Mouse (Mus musculus): ENCODE measurements around the gene Trim75. TPM values are rescaled to one million over a fixed set of nuclear protein-coding genes. Genes with fewer than 3 reads are reported as not detected.

Gene Trim75
- polyA plus RNA-seq, 1 experiment from 2014 or later = not detected

DNA sequence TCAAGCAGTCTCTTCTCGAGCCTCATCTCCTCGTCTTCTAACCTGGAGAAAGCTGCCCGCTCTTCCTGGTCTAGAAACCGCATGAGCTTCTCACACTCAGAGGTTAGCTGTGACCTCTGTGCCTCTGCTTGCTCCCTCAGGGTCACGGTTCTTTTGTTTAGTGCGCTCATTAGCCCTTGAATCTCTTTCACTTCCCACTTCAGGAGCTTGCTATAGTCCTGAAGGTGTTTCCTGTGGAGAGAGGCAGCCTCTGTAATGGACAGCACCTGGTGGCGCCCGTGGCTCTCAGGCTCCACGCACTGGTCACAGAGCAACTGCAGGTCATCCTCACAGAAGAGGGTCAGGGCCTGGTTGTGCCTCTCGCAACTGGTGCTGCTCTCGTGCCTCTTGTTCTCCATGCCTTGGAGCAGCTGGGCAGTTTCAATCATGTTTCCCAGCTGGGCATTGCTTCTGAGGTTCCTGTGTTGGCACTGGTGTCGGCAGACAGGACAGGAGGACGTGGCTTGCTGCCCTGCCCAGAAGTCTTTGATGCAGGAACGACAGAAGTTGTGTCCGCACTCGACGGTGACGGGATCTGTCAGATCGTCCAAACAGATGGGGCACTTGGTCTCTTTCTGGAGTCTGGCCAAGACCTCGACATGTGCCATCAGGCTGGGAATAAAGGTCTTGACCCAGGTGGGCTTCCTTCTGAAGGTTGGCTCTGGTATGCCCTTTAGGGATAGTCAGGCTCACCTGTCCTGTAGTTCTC is 4.3 kb downstream of the Trim75 start:
- Histone ChIP-seq H3K4me1 (no peaks in the 10 kb centered on the region), H3K27ac (no peak overlapping the region), H3K4me3 (no peak overlapping the region), H3K27me3 (no peaks in the 10 kb centered on the region), H3K9ac (no peak overlapping the region), H3K4me2 (replicated peaks) (no peak overlapping the region), H3K36me3 (no peaks in the 10 kb centered on the region), H3K9me3 (replicated peaks) (no peaks in the 10 kb centered on the region)
- 72% methylated on average over 20 of the region's 20 CpGs for WGBS
- ATAC-seq (ENCODE audit: low FRiP score) = no peak

DNA sequence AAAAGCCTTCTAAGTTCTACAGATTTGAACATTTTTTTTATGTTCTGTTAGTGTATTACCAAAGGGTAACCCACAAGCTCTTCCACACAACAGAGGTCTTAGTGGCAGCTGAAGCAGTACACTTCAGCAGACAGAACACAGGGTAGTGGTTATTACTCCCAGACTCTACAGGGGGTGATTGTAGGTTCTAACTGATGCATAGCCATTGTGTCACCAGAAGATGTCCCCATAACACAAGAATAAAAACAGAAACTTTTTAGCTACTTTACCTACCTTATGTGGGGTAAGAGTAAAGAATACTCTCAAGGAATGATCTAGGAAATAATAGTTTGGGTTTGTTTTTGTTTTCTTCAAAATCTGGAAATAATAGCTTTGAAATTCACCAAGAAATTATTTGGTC is 24.8 kb downstream of the Trim75 start:
- H3K36me3 ChIP-seq = peaks cover 9% of the 10 kb centered on the region
- ATAC-seq (ENCODE audit: low FRiP score) = no peak
- no peak overlapping the region for H3K4me3 ChIP-seq
- H3K27ac ChIP-seq = no peak overlapping the region
- H3K27me3 ChIP-seq = no peaks in the 10 kb centered on the region
- no peaks in the 10 kb centered on the region for H3K4me1 ChIP-seq
- 0 out of 2 replicates have a peak, but pooled peaks cover 2% of the 10 kb centered on the region for H3K9me3 ChIP-seq (replicated peaks)
- no peak overlapping the region for H3K9ac ChIP-seq
- H3K4me2 ChIP-seq (replicated peaks) = no peak overlapping the region

GRCm38 (mm10) chr8:64959025-64959424 is 28.6 kb downstream of the Trim75 start:
- no peaks in the 10 kb centered on the region for H3K27me3 ChIP-seq
- 85% methylated on average over 9 of the region's 9 CpGs for WGBS
- no peak overlapping the region for H3K9ac ChIP-seq
- H3K4me3 ChIP-seq = no peak overlapping the region
- 0 out of 2 replicates have a peak, but pooled peaks cover 2% of the 10 kb centered on the region for H3K9me3 ChIP-seq (replicated peaks)
- no peak for ATAC-seq (ENCODE audit: low FRiP score)
- no peak overlapping the region for H3K4me2 ChIP-seq (replicated peaks)
- no peaks in the 10 kb centered on the region for H3K4me1 ChIP-seq
- no peak overlapping the region for H3K27ac ChIP-seq
- H3K36me3 ChIP-seq = peaks cover 9% of the 10 kb centered on the region

DNA sequence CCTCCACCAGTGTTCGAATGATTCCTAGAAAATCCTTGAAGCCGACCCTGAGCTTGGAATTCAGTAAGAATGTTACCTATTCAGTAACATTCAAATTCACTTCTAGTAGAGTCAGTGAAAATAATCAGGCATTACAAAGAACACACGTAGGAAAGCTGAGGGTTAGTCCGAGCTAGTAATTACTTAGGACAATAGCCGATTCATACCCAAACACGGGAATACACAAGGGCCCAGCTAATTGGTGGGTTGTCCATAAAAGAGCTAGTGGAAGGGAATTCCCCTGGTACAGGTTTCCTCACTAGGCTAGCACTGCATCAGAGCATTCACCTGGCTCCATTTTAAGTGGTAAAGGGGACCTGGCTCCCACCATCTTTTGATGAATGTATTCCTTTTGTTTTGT is 35.5 kb downstream of the Trim75 start:
- Histone ChIP-seq H3K27ac (no peak overlapping the region), H3K4me2 (replicated peaks) (no peak overlapping the region), H3K9me3 (replicated peaks) (no peaks in the 10 kb centered on the region), H3K4me1 (no peaks in the 10 kb centered on the region), H3K4me3 (no peak overlapping the region), H3K9ac (no peak overlapping the region), H3K27me3 (no peaks in the 10 kb centered on the region), H3K36me3 (no peaks in the 10 kb centered on the region)
- WGBS = 85% methylated on average over 6 of the region's 6 CpGs
- no peak for ATAC-seq (ENCODE audit: low FRiP score)

DNA sequence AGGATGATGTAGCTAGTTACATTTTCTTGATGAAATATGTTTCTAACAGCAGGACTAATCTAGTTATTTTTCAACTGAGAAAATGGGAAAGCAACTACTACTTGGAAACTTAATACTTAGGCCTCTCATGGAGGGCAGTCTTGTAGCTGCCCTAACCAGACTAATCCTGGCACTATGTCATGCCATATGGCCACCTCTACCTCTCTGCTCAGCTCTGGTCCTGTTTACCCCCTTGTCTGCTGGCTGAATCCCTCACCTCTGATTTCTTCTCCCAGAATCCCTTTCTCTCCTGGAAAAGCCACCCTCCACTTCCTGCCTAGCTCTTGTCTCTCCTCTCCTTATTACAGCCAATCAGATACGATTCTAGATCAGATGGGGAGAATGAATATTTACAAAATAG is 39.3 kb downstream of the Trim75 start:
- Histone ChIP-seq H3K36me3 (no peaks in the 10 kb centered on the region), H3K27ac (no peak overlapping the region), H3K9me3 (replicated peaks) (no peaks in the 10 kb centered on the region), H3K27me3 (no peaks in the 10 kb centered on the region; the same call in 1 of the 2 replicates), H3K9ac (no peak overlapping the region), H3K4me2 (replicated peaks) (peak overlapping the region; percentile 57; the same call in 1 of the 2 replicates), H3K4me1 (no peaks in the 10 kb centered on the region), H3K4me3 (no peak overlapping the region)
- ATAC-seq (ENCODE audit: low FRiP score) = no peak
- 95% methylated on average over 1 of the region's 1 CpGs for whole genome bisulfite sequencing

DNA sequence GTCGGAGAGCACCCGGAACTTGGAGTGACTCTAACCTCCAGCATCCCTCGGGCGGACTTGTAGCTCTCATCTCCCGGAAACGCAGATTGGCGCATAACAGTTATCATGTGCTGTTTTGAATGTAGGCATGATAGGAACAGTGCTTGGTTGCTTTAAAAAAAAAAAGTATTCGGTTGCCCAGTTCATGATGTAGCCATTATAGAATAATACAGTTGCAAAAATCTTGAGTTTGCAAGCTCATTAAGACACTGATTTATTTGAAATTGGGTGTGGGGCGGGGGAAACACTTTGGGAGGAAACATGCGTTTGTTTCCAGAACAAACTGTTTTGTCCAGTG is 40.0 kb downstream of the Trim75 start:
- no peaks in the 10 kb centered on the region for H3K36me3 ChIP-seq
- H3K4me3 ChIP-seq = peak overlapping the region; percentile 79
- H3K4me2 ChIP-seq (replicated peaks) = peak overlapping the region; percentile 57
- peak overlapping the region; percentile 65 for H3K9ac ChIP-seq
- H3K27me3 ChIP-seq = no peaks in the 10 kb centered on the region; the same call in 1 of the 2 replicates
- H3K4me1 ChIP-seq = peaks cover 3% of the 10 kb centered on the region; the same call in 1 of the 2 replicates
- ATAC-seq (ENCODE audit: low FRiP score) = no peak
- peak overlapping the region; percentile 70 for H3K27ac ChIP-seq
- no peaks in the 10 kb centered on the region for H3K9me3 ChIP-seq (replicated peaks)
- WGBS = 12% methylated on average over 10 of the region's 10 CpGs

DNA sequence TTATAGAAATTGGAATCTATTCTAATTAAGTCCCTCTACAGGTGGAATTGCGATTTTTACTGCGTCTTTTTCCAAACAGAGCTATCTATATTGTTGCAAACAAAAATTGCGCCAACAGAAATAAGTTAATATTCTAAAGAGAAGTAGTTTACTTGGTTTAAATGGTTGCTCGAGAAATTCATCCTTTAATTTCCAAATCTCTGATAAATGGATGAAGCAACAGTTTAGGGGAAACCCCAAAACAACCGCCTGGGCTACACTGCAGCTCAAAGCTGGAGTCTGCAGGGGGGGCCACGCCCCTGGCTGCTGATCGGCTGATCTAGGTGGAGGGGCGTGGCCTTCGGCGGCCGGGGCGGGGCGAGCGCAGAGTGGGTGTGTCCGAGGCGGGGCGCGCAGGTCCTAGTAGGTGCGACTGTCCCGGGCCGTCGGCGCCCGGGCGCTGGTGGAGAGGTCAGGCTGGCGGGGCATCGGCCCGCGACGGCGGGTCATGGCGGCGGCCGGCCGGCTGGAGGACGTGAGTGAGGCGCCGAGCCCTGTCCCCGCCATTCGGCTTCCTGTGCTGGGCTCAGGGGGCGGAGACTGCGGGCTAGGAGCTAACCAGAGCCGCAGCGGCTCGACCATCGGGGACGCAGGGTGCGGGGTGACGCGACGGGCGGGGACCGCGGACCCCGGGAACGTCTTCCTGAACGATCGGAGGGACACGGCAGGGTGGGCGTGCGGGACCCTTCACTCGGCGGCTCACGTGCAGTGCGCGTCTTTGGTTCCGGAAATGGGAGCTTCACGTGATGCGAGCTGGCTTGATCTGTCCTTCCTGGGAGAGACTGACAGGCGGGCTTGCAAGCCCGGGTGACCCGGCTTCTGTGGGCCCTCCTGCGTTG is 40.6 kb downstream of the Trim75 start, which contains the start of gene Tmem192:
Gene Tmem192 (plus strand): TSS at position 366 of the 878 bp plus-strand sequence.
- Histone ChIP-seq H3K9ac (peak within 1 kb of the TSS; percentile 65), H3K36me3 (no peaks in the 10 kb centered on the region), H3K27me3 (no peaks in the 10 kb centered on the region; the same call in 1 of the 2 replicates), H3K4me2 (replicated peaks) (peak within 1 kb of the TSS; percentile 57), H3K4me3 (peak within 1 kb of the TSS; percentile 79), H3K9me3 (replicated peaks) (no peaks in the 10 kb centered on the region), H3K4me1 (peaks cover 6% of the 10 kb centered on the region; the same call in 1 of the 2 replicates), H3K27ac (peak within 1 kb of the TSS; percentile 70)
- 2% methylated on average over 68 of the region's 73 CpGs for WGBS
- peak; percentile 96 for ATAC-seq (ENCODE audit: low FRiP score)

- no peak overlapping the region for H3K27ac ChIP-seq
- H3K4me1 ChIP-seq = peaks cover 6% of the 10 kb centered on the region; the same call in 1 of the 2 replicates
- H3K36me3 ChIP-seq = no peaks in the 10 kb centered on the region
- no peak overlapping the region for H3K4me3 ChIP-seq
- ATAC-seq (ENCODE audit: low FRiP score) = no peak
- no peak overlapping the region for H3K9ac ChIP-seq
- H3K9me3 ChIP-seq (replicated peaks) = no peaks in the 10 kb centered on the region
- peak overlapping the region; percentile 57 for H3K4me2 ChIP-seq (replicated peaks)
- no peaks in the 10 kb centered on the region; the same call in 1 of the 2 replicates for H3K27me3 ChIP-seq
- 56% methylated on average over 8 of the region's 8 CpGs for WGBS
Observed at GRCm38 (mm10) chr8:64946441-64946819, 41.2 kb downstream of the Trim75 start.

DNA sequence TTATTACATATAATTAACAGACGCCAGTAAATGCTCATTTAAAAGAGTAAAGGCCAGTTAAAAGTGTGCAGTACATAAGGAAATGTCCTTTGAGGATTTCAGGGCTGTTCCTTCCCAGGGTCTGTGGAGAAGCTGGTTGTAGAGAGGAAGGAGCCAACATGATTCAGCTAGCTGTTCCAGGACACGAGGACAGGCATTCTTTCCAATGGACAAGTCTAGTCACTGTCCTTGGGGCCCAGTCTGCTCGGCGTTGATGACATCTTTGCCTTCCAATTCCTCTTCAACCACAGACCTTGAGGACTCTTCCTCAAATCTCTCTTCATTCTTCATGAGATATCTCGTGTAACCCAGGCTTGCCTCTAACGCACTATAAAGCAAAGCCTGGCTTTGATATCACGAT is 42.0 kb downstream of the Trim75 start:
- no peak overlapping the region for H3K4me3 ChIP-seq
- 84% methylated on average over 7 of the region's 7 CpGs for WGBS
- H3K4me1 ChIP-seq = peaks cover 6% of the 10 kb centered on the region; the same call in 1 of the 2 replicates
- no peaks in the 10 kb centered on the region for H3K9me3 ChIP-seq (replicated peaks)
- ATAC-seq (ENCODE audit: low FRiP score) = no peak
- H3K4me2 ChIP-seq (replicated peaks) = no peak overlapping the region
- H3K27me3 ChIP-seq = no peaks in the 10 kb centered on the region; the same call in 1 of the 2 replicates
- H3K9ac ChIP-seq = no peak overlapping the region
- no peaks in the 10 kb centered on the region for H3K36me3 ChIP-seq
- H3K27ac ChIP-seq = no peak overlapping the region

DNA sequence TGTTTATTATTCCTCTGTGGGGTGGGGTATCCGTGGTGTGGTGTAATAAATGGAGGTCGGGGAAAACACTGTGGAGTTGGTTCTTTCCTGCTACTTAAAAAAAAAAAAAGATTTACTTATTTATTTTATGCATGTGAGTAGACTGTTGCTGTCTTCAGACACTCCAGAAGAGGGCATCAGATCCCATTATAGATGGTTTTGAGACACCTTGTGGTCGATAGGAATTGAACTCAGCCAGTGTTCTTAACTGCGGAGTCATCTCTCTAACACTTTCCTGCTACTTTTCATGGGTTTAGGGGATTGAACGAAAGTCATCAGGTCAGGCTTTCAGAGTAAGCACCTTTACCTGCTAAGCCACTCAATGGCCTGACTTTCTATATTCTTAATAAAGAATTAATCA is 42.8 kb downstream of the Trim75 start:
- no peak overlapping the region for H3K27ac ChIP-seq
- H3K9me3 ChIP-seq (replicated peaks) = no peaks in the 10 kb centered on the region
- no peak overlapping the region for H3K4me2 ChIP-seq (replicated peaks)
- no peak overlapping the region for H3K4me3 ChIP-seq
- H3K36me3 ChIP-seq = no peaks in the 10 kb centered on the region
- no peak for ATAC-seq (ENCODE audit: low FRiP score)
- peaks cover 6% of the 10 kb centered on the region; the same call in 1 of the 2 replicates for H3K4me1 ChIP-seq
- H3K27me3 ChIP-seq = no peaks in the 10 kb centered on the region; the same call in 1 of the 2 replicates
- H3K9ac ChIP-seq = no peak overlapping the region
- WGBS = 25% methylated on average over 5 of the region's 5 CpGs

- Histone ChIP-seq H3K36me3 (no peaks in the 10 kb centered on the region), H3K9me3 (replicated peaks) (no peaks in the 10 kb centered on the region), H3K27ac (no peak overlapping the region), H3K9ac (no peak overlapping the region), H3K4me3 (no peak overlapping the region), H3K4me2 (replicated peaks) (peak overlapping the region; percentile 18; the same call in 1 of the 2 replicates), H3K4me1 (peaks cover 6% of the 10 kb centered on the region; the same call in 1 of the 2 replicates), H3K27me3 (no peaks in the 10 kb centered on the region; the same call in 1 of the 2 replicates)
- 20% methylated on average over 5 of the region's 5 CpGs for WGBS
- no peak for ATAC-seq (ENCODE audit: low FRiP score)
Observed at GRCm38 (mm10) chr8:64942946-64943345, 44.7 kb downstream of the Trim75 start.

DNA sequence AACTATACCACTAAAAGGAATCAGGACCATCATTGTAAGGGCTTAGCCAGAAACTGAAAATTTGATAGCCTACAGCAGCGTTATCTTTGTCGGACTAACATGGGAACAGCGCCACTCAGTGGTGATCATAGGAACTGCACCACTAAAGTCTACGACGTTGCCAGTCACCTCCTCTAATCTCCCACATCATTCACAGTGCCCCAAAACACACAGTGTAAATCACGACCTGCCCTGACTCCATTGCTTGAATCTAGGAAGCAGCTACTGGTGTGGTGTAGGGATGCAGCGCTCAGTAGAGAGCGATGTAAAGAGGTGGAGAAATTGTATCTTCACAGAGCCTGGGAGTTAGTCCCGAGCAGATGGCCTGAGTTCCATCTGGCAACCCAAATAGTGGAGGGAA is 46.1 kb downstream of the Trim75 start:
- 16% methylated on average over 9 of the region's 9 CpGs for WGBS
- H3K27ac ChIP-seq = no peak overlapping the region
- H3K27me3 ChIP-seq = no peaks in the 10 kb centered on the region; the same call in 1 of the 2 replicates
- ATAC-seq (ENCODE audit: low FRiP score) = peak; percentile 53
- H3K4me2 ChIP-seq (replicated peaks) = no peak overlapping the region
- H3K9ac ChIP-seq = no peak overlapping the region
- H3K4me3 ChIP-seq = no peak overlapping the region
- no peaks in the 10 kb centered on the region for H3K36me3 ChIP-seq
- H3K9me3 ChIP-seq (replicated peaks) = no peaks in the 10 kb centered on the region
- peaks cover 6% of the 10 kb centered on the region; the same call in 1 of the 2 replicates for H3K4me1 ChIP-seq

All from hindbrain, embryonic 12.5 days (tissue).